Mouse (Mus musculus) erythroblast, embryonic 14.5 days (primary cell): Measurements from ENCODE around the gene Sun5.

ENCODE experiments used
- GATA1 ChIP-seq: IDR thresholded peaks from 2 replicates; pipeline ENCODE4 v1.6.1; 2012; ENCODE audit warnings: low read length, inconsistent platforms, mixed read lengths
- TAL1 ChIP-seq: IDR thresholded peaks from 3 replicates; pipeline ENCODE4 v1.6.1; 2012; ENCODE audit warnings: low read length, inconsistent platforms, mixed read lengths

- no peak for TF ChIP-seq TAL1
- no peak for TF ChIP-seq GATA1
Observed at GRCm38 (mm10) chr2:153860315-153860714, 10.6 kb downstream of the Sun5 start.
